Mouse (Mus musculus): Measurements from ENCODE around the gene S100a3.

DNA sequence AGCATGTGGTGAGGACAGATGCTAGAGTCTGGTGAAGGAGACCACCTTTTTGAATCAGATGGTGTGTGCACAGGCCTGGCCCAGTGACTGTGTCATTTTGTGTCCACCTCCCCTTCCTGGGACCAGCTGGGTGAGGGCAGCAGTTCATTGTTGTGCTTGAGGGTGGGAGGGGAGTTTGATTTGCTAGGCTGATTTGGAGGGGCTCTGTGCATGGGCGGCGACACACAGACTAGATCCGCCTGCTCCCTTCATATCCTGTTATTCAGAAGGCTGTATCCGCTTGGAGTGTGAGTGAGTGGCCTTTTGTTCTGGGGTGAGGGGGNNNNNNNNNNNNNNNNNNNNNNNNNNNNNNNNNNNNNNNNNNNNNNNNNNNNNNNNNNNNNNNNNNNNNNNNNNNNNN lies 19.5 kb upstream of the S100a3 start:
- no peak for TF ChIP-seq CTCF (IDR thresholded peaks at IDR 0.05; ENCODE audit: low read depth, low read length)
- TF ChIP-seq POLR2A (IDR thresholded peaks at IDR 0.05; ENCODE audit: insufficient read depth, low read length): no peak
- TF ChIP-seq EP300 (IDR thresholded peaks at IDR 0.05; ENCODE audit: insufficient read depth, low read depth, low read length): no peak

All from ES-Bruce4 (cell line).